Mouse (Mus musculus) bone marrow, adult 2 months (tissue): ENCODE measurements around the gene Fam227b. TPM values are rescaled to one million over a fixed set of nuclear protein-coding genes. Genes with fewer than 3 reads are reported as not detected.
A peak's percentile ranks its signal among the peaks of the same experiment; 100 is the strongest.

Experiments
- H3K27ac ChIP-seq: fragments of 200-500 bp; 2 replicates; pipeline ENCODE4 v1.5.1; 2012; ENCODE audit warnings: low read depth, mild to moderate bottlenecking, control low read depth, inconsistent platforms, low read length; ENCODE audit not compliant: control insufficient read depth, poor library complexity, insufficient read depth
- H3K4me1 ChIP-seq: fragments of 200-500 bp; 2 replicates; pipeline ENCODE4 v1.6.1; 2011; ENCODE audit warnings: low read length; ENCODE audit not compliant: control insufficient read depth, insufficient read depth
- H3K4me3 ChIP-seq: fragments of 200-500 bp; replicated peaks from 2 replicates; pipeline ENCODE3; 2011; ENCODE audit warnings: mild to moderate bottlenecking, low read depth, low read length, control low read depth; ENCODE audit not compliant: control insufficient read depth
- CTCF ChIP-seq: fragments of 200-500 bp; IDR thresholded peaks from 2 replicates; pipeline ENCODE4 v1.5.1; 2011; ENCODE audit warnings: low read length, control low read depth; ENCODE audit not compliant: control insufficient read depth, insufficient read depth
- POLR2A ChIP-seq: fragments of 200-500 bp; IDR thresholded peaks from 2 replicates; pipeline ENCODE4 v1.6.1; 2011; ENCODE audit warnings: low read depth, mild to moderate bottlenecking, control low read depth, low read length, borderline replicate concordance; ENCODE audit not compliant: control insufficient read depth
- WGBS: fragments of 180-500 bp; shearing (Covaris S2); methylation state at CpG from one replicate; pipeline ENCODE4 v1.1.7; 2018; 5-methylcytosine and 5-hydroxymethylcytosine counted together
- polyA plus RNA-seq: library from polyadenylated mRNA; stranded (reverse); fragments of >200 nt; gene quantifications from 2 replicates; pipeline ENCODE4 v1.2.4, GENCODE M21; 2011; ENCODE audit warnings: low replicate concordance; ENCODE audit not compliant: missing spikeins, insufficient read depth, insufficient read length

Gene Fam227b
- polyA plus RNA-seq, 1 experiment = not detected

- H3K4me3 ChIP-seq = no peak overlapping the region
- TF ChIP-seq CTCF (no peak), POLR2A (no peak)
- peak overlapping the region; percentile 62 for H3K27ac ChIP-seq
- WGBS = 83% methylated on average over 5 of the region's 5 CpGs
- H3K4me1 ChIP-seq = peaks cover 3% of the 10 kb centered on the region
Observed at GRCm38 (mm10) chr2:126165277-126166018, 13.6 kb upstream of the Fam227b start.

- no peak for TF ChIP-seq CTCF
- TF ChIP-seq POLR2A = no peak
- no peak overlapping the region for H3K27ac ChIP-seq
- no peak overlapping the region for H3K4me3 ChIP-seq
- no peaks in the 10 kb centered on the region for H3K4me1 ChIP-seq
Observed at GRCm38 (mm10) chr2:126147723-126148122, 4.1 kb downstream of the Fam227b start.

GRCm38 (mm10) chr2:126094616-126095015 lies 57.2 kb downstream of the Fam227b start:
- H3K4me1 ChIP-seq = no peaks in the 10 kb centered on the region
- TF ChIP-seq POLR2A = no peak
- no peak for TF ChIP-seq CTCF
- WGBS = 82% methylated on average over 4 of the region's 4 CpGs
- H3K4me3 ChIP-seq = no peak overlapping the region
- no peak overlapping the region for H3K27ac ChIP-seq

GRCm38 (mm10) chr2:126090432-126090831 lies 61.4 kb downstream of the Fam227b start:
- Histone ChIP-seq H3K27ac (no peak overlapping the region), H3K4me1 (no peaks in the 10 kb centered on the region), H3K4me3 (no peak overlapping the region)
- TF ChIP-seq CTCF = no peak
- TF ChIP-seq POLR2A = no peak
- WGBS = 69% methylated on average over 5 of the region's 5 CpGs

DNA sequence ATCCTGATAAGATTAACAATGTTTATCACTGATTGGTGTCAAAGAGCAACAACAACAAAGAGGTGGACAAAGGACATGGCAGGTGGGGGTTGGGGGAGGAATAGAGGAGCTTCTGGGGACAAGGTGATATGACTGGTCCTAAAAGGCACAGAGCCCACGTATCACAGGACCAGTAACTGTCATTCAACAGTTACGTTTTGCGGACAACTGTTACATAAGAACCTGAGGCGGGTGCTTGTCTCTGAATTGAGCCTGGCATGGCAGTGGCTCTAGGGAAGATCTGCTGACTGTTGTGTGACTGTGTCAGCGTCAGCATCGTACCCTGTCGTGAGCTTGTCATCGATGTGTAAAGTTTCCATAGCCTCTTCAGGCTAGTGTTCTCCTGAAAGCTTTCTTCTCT lies 65.6 kb downstream of the Fam227b start:
- no peak for TF ChIP-seq POLR2A
- no peak for TF ChIP-seq CTCF
- WGBS = 71% methylated on average over 8 of the region's 8 CpGs
- H3K4me3 ChIP-seq = no peak overlapping the region

GRCm38 (mm10) chr2:126084326-126084725 lies 67.5 kb downstream of the Fam227b start:
- TF ChIP-seq POLR2A (no peak), CTCF (no peak)
- 76% methylated on average over 3 of the region's 3 CpGs for WGBS
- Histone ChIP-seq H3K4me1 (no peaks in the 10 kb centered on the region), H3K4me3 (no peak overlapping the region), H3K27ac (no peak overlapping the region)

More for the DNA sequence above, 65.6 kb downstream of the Fam227b start:
- Histone ChIP-seq H3K27ac (no peak overlapping the region), H3K4me1 (no peaks in the 10 kb centered on the region)

- no peaks in the 10 kb centered on the region for H3K4me1 ChIP-seq
- H3K27ac ChIP-seq = no peak overlapping the region
- TF ChIP-seq CTCF (no peak), POLR2A (no peak)
- H3K4me3 ChIP-seq = no peak overlapping the region
- 52% methylated on average over 2 of the region's 2 CpGs for WGBS
Observed at GRCm38 (mm10) chr2:126079086-126079485, 72.7 kb downstream of the Fam227b start.

DNA sequence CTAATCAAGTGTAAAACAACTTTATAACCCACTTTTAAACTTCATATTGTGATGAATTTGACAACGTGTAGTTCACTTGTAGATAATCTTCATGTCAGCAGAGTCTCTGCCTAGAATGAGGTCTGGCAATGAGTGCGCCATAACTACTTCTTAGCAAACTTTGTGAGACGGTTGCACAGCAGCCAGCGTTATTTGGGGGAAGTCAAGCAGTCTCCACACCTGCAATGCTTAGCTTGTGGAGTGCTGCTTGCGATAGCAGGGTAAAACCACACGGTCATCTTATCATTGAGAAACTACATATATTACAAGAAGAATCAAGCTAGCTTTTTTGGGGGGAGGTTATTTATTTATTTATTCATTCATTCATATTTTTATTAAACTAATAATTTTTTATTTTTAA lies 75.3 kb downstream of the Fam227b start:
- TF ChIP-seq CTCF (no peak), POLR2A (no peak)
- H3K27ac ChIP-seq = no peak overlapping the region
- no peaks in the 10 kb centered on the region for H3K4me1 ChIP-seq
- no peak overlapping the region for H3K4me3 ChIP-seq
- WGBS = 70% methylated on average over 6 of the region's 6 CpGs
